Mouse (Mus musculus): ENCODE measurements around the gene Ino80d. TPM values are rescaled to one million over a fixed set of nuclear protein-coding genes. Genes with fewer than 3 reads are reported as not detected.

The Ino80d gene
- polyA plus RNA-seq (2012), result 6.1 and 8.3 TPM in 2 replicates

DNA sequence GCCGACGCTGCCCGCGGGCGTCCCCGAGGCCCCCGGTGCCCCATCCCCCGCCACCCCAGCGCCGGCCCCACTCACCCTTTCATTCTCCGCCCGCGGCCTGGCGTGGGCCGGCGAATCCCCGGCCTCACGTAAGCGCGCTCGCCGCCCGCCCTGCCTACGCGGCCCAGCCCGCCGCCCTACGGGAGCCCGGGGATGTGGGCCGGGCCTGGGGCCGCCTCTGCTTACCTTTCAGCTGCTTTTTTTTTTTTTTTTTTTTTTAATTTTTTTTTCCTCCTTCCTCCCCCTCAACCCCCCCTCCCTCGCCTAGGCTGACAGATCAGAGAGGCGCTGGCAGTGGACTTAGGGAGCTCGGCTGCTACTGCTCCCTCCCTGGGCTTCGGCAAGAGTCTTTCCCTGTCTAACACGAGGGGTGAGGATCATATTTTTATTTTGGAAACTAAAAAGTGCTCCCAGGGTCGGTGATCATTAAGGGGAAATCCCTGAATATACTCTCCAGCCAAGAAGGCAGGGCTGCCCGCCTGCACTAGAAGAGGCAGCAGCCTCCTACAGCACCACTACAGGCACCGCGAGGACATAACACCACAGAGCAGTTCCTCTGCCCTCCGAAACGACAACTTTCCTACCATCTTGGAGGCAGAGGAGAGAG is at the start of gene Ino80d:
Gene Ino80d, minus strand, starts transcription at position 532 of the 646 bp plus-strand sequence.

Other genes with a start within 250 kb of the Ino80d start
- gene Eef1b2, start 62.2 kb upstream of the Ino80d start, polyA plus RNA-seq (2012), result 385 and 421 TPM in 2 replicates
- gene Ndufs1, start 62.2 kb upstream of the Ino80d start, polyA plus RNA-seq (2012), result 24.7 and 26.9 TPM in 2 replicates
- gene Gpr1, start 99.9 kb upstream of the Ino80d start, polyA plus RNA-seq (2012), result not detected in 2 replicates
- gene Zdbf2, start 158.6 kb upstream of the Ino80d start, polyA plus RNA-seq (2012), result 0.02 TPM in 1 of 2 replicates, not detected in the other